Mouse (Mus musculus) MEL (cell line): ENCODE results near the gene Lipm.

ENCODE experiments used
- CTCF ChIP-seq, 3 experiments: IDR thresholded peaks in 2 of 3; conservative IDR thresholded peaks in 1 of 3; 2 replicates each; pipeline ENCODE4 v1.5.1; 2011 to 2012; ENCODE audit warnings: low read length in 3 of 3, low read depth in 2 of 3, mild to moderate bottlenecking in 2 of 3, improper control_type of control experiment in 1 of 3, inconsistent platforms in 1 of 3, mixed read lengths in 1 of 3, moderate library complexity in 1 of 3; ENCODE audit not compliant: control insufficient read depth in 1 of 3, insufficient read depth in 1 of 3, poor library complexity in 1 of 3, severe bottlenecking in 1 of 3
- GATA1 ChIP-seq: IDR thresholded peaks from 2 replicates; pipeline ENCODE4 v1.6.1; 2011; ENCODE audit warnings: low read depth, low read length, improper control_type of control experiment
- MYB ChIP-seq: IDR thresholded peaks from 2 replicates; pipeline ENCODE4 v1.6.1; 2011; ENCODE audit warnings: mild to moderate bottlenecking, low read depth, low read length, improper control_type of control experiment
- POLR2A ChIP-seq, 2 experiments: IDR thresholded peaks; 2 replicates each; pipeline ENCODE4 v1.6.1; 2011 to 2012; ENCODE audit warnings: low read length in 2 of 2, mild to moderate bottlenecking in 2 of 2, control low read depth in 1 of 2, improper control_type of control experiment in 1 of 2, low read depth in 1 of 2, moderate library complexity in 1 of 2; ENCODE audit not compliant: control insufficient read depth in 1 of 2, insufficient read depth in 1 of 2, poor library complexity in 1 of 2
- RAD21 ChIP-seq: IDR thresholded peaks from 2 replicates; pipeline ENCODE4 v1.6.1; 2011; ENCODE audit warnings: mild to moderate bottlenecking, low read depth, low read length, improper control_type of control experiment
- TAL1 ChIP-seq: IDR thresholded peaks from 2 replicates; pipeline ENCODE4 v1.6.1; 2012; ENCODE audit warnings: mild to moderate bottlenecking, inconsistent platforms, low read length, moderate library complexity, mixed read lengths

- TF ChIP-seq POLR2A (IDR thresholded peaks at IDR 0.05; ENCODE audit: control insufficient read depth in 1 of 2, insufficient read depth in 1 of 2, low read depth in 1 of 2, low read length in 2 of 2, poor library complexity in 1 of 2) (no peak), CTCF (IDR thresholded peaks at IDR 0.05 in 2 of 3, conservative IDR thresholded peaks at IDR 0.05 in 1 of 3; ENCODE audit: control insufficient read depth in 1 of 3, insufficient read depth in 1 of 3, low read depth in 2 of 3, low read length in 3 of 3, poor library complexity in 1 of 3, severe bottlenecking in 1 of 3) (no peak), MYB (no peak), TAL1 (no peak), GATA1 (no peak), RAD21 (no peak)
Measured at GRCm38 (mm10) chr19:34104841-34105240, 4.1 kb downstream of the Lipm start.
